Mouse (Mus musculus) liver, postnatal 0 days (tissue): ENCODE measurements around the gene Acot12.

ENCODE experiments used
- CTCF ChIP-seq: sonication (generic); IDR thresholded peaks from 2 replicates; pipeline ENCODE4 v1.5.1; 2016; ENCODE audit warnings: antibody characterized with exemption, low read depth
- EP300 ChIP-seq: IDR thresholded peaks from 2 replicates; pipeline ENCODE4 v1.6.1; 2016; ENCODE audit warnings: antibody characterized with exemption, low read depth, mild to moderate bottlenecking

DNA sequence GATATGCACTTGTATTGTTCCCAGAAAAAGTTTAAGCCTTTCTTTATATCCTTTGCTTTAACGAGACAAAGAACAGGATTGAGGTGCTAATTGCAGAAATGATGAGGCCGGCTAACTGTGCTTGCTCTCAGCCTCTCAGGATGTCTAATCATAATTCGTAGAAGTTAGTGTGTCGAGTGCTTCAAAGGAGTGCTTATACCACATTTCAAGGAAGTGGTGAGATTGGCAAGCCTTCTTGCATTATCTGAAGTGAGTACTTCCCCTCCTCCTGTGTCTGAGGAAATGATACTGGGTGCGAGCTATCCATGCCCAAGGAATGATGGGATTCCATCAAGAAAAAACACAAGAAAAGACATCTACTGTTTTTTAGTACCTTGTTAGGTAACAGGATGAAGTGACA lies 73.4 kb downstream of the Acot12 start:
- TF ChIP-seq CTCF (no peak), EP300 (no peak)
